Mouse (Mus musculus) limb, embryonic 13.5 days (tissue): ENCODE results near the gene Dnm3. TPM values are rescaled to one million over a fixed set of nuclear protein-coding genes. Genes with fewer than 3 reads are reported as not detected.
A peak's percentile ranks its signal among the peaks of the same experiment; 100 is the strongest.

Source experiments
- ATAC-seq: fragments of 200-750 bp; cut with Nextera tagmentation; 2 replicates; pipeline ENCODE4 v1.8.0; 2017; ENCODE audit warnings: low read depth, moderate number of reproducible peaks, moderate TSS enrichment; ENCODE audit not compliant: low FRiP score
- H3K27ac ChIP-seq: fragments of 300-500 bp; sonication (generic); 2 replicates; pipeline ENCODE4 v1.5.1; 2015; ENCODE audit warnings: inconsistent platforms, mild to moderate bottlenecking, moderate library complexity
- H3K27me3 ChIP-seq: fragments of 300-500 bp; sonication (generic); 2 replicates; pipeline ENCODE4 v1.6.1; 2015; ENCODE audit warnings: mild to moderate bottlenecking, inconsistent platforms
- H3K36me3 ChIP-seq: fragments of 300-500 bp; sonication (generic); 2 replicates; pipeline ENCODE4 v1.6.1; 2015; ENCODE audit warnings: inconsistent platforms, mild to moderate bottlenecking, moderate library complexity
- H3K4me1 ChIP-seq: fragments of 300-500 bp; sonication (generic); 2 replicates; pipeline ENCODE4 v1.6.1; 2015; ENCODE audit warnings: inconsistent platforms
- H3K4me2 ChIP-seq: fragments of 300-500 bp; sonication (generic); replicated peaks from 2 replicates; pipeline ENCODE4 v1.6.1; 2015; ENCODE audit warnings: inconsistent platforms, mild to moderate bottlenecking, moderate library complexity
- H3K4me3 ChIP-seq: fragments of 300-500 bp; sonication (generic); 2 replicates; pipeline ENCODE4 v1.5.1; 2015; ENCODE audit warnings: moderate library complexity, mild to moderate bottlenecking, inconsistent platforms
- H3K9ac ChIP-seq: fragments of 300-500 bp; sonication (generic); 2 replicates; pipeline ENCODE4 v1.6.1; 2015; ENCODE audit warnings: mild to moderate bottlenecking, inconsistent platforms
- H3K9me3 ChIP-seq: fragments of 300-500 bp; sonication (generic); 2 replicates; pipeline ENCODE4 v1.6.1; 2016; ENCODE audit warnings: inconsistent platforms
- WGBS: fragments of 180-500 bp; shearing (Covaris S2); methylation state at CpG from one replicate; pipeline ENCODE4 v1.1.7; 2015; 5-methylcytosine and 5-hydroxymethylcytosine counted together
- polyA plus RNA-seq: library from polyadenylated mRNA; unstranded; fragments of >200 nt; fragmentation: Nextera tagmentation; extraction: Ambion mirVana; gene quantifications from 2 replicates; pipeline ENCODE4 v1.2.1, GENCODE M21; 2015

The Dnm3 gene
- polyA plus RNA-seq, 1 experiment from 2014 or later: 28.0 TPM

DNA sequence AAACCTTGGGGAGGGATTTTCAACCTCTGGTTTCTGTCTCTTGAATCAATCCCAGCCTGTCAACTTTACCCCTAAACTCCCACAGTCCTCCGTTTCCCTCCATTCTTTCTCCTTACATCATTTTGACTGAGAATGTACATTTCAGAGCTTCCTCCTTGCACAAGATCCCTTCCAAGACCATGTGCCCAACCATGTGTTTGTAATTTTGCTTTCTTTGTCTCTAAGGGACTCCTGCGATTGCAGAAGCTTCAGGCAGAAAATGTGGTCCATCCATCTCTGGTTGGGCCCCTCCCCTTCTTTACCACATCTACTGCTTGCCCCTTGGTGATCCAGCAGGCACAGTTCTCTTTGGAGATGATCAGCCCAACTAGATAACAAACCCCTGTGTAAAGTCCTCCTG is 165.2 kb downstream of the Dnm3 start:
- Histone ChIP-seq H3K9ac (no peak overlapping the region), H3K4me2 (no peak overlapping the region), H3K27ac (peak overlapping the region; percentile 53), H3K36me3 (no peaks in the 10 kb centered on the region), H3K4me1 (peaks cover 42% of the 10 kb centered on the region), H3K4me3 (no peak overlapping the region), H3K27me3 (no peaks in the 10 kb centered on the region), H3K9me3 (no peaks in the 10 kb centered on the region)
- WGBS: 41% methylated on average over 2 of the region's 2 CpGs
- ATAC-seq: no peak

DNA sequence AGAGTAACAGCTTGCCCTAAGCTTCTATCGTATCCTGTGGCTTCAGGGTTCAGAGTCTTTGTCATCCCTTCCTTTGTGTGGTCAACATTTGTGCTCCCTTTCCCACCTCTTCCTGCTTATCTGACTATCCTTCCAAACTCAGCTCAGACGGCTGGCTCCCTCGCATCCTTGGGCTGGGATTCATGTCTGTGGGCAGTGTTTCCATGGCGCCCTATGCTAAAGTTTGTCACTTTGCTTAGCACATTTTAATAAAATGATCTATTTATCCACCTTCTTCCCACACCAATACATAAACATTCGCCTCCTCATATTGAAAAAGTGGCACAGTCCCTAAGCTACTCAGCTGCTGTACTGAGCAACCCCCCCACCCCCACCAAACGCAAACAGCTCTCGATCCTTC is 165.7 kb downstream of the Dnm3 start:
- no peak overlapping the region for H3K9ac ChIP-seq
- no peak for ATAC-seq
- peaks cover 43% of the 10 kb centered on the region for H3K4me1 ChIP-seq
- no peak overlapping the region for H3K4me3 ChIP-seq
- no peaks in the 10 kb centered on the region for H3K9me3 ChIP-seq
- H3K27ac ChIP-seq: peak overlapping the region; percentile 53
- no peak overlapping the region for H3K4me2 ChIP-seq
- WGBS: 70% methylated on average over 7 of the region's 7 CpGs
- no peaks in the 10 kb centered on the region for H3K27me3 ChIP-seq
- no peaks in the 10 kb centered on the region for H3K36me3 ChIP-seq

DNA sequence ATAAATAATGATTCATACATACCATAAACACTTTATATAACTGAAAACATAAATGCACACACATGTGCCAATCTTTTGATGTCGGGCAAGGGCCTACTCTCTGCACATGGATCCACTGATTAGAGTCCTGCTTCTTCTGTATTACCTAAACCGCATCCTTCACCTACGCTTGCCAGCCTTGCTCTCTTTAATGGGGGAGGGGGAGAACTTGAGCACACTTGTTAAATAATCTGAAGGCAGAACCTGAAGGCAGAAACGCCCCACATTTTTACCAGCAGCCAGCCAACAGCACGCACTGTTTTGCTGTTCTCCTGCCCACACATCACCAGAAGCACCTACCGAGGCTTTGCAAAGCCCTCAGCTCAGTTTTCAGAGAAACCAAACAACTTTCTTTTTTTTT is 172.6 kb downstream of the Dnm3 start:
- Histone ChIP-seq H3K27ac (peak overlapping the region; percentile 90), H3K36me3 (no peaks in the 10 kb centered on the region), H3K27me3 (no peaks in the 10 kb centered on the region), H3K9ac (peak overlapping the region; percentile 51; the same call in 1 of the 2 replicates), H3K9me3 (no peaks in the 10 kb centered on the region), H3K4me2 (no peak overlapping the region; the same call in 1 of the 2 replicates), H3K4me1 (peaks cover 60% of the 10 kb centered on the region), H3K4me3 (no peak overlapping the region)
- WGBS: 24% methylated on average over 6 of the region's 6 CpGs
- ATAC-seq: peak; percentile 55; the same call in 1 of the 2 replicates

DNA sequence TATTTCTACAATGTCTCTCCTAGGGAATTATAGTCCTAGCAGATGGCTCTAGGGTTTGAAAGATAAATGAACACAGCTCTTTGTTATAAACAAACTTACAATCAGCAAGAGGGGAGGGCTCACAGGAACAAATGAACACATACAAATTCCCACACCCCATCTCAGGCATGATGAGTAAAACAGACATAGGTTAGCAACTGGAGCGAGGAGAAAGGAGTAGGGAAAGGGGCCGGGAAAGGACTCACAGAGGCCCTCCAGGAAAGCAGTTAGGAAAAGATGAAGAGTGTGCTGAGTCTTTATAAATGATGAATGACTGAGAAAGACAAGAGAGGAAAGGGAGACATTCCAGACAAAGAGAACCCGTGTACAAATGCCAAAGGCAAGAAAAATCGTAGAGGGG is 175.4 kb downstream of the Dnm3 start:
- Histone ChIP-seq H3K27ac (peak overlapping the region; percentile 81), H3K4me2 (no peak overlapping the region), H3K4me3 (no peak overlapping the region), H3K36me3 (no peaks in the 10 kb centered on the region), H3K4me1 (peaks cover 58% of the 10 kb centered on the region), H3K9ac (no peak overlapping the region), H3K27me3 (no peaks in the 10 kb centered on the region), H3K9me3 (no peaks in the 10 kb centered on the region)
- no peak for ATAC-seq
- WGBS: 32% methylated on average over 4 of the region's 4 CpGs

DNA sequence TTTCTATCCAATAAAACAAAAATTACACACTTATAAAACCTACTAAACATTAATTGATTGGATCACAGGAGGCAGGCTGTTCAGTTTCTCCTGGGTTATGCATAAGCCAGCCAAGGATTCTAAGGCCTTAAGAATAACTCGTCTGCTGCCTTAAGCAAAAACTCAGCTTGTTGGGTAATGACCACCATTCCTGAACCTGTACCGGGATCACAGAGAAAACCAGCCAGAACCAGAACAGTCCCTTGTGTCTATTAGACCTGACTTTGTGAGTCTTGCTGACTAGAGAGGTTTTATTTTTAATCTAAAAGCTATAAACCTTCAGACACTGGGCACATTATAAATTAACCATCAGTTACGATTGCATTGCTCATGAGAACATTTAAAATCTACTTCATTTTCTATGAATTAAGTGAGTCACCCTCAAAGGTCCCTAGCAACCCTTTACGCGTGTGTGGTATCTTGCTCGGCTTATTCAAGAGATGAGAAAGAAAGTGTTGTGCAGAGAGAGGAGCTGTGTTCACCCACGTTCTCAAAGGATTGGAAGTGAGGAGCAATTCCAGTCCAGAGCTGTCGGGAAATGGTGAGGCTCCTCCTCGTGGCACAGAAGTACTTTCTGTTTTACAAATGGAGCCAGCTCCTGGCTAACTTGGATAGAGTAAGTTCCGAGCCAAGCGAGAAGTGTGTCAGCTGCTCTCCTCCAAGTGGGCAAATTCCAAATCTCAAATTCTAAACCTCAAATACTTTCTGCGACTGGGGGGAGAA is 178.1 kb downstream of the Dnm3 start:
- Histone ChIP-seq H3K36me3 (no peaks in the 10 kb centered on the region), H3K4me1 (peaks cover 56% of the 10 kb centered on the region), H3K27me3 (no peaks in the 10 kb centered on the region), H3K4me2 (peak overlapping the region; percentile 15), H3K9me3 (no peaks in the 10 kb centered on the region), H3K27ac (peak overlapping the region; percentile 87), H3K9ac (no peak overlapping the region), H3K4me3 (no peak overlapping the region)
- 45% methylated on average over 12 of the region's 12 CpGs for WGBS
- peak; percentile 82 for ATAC-seq

DNA sequence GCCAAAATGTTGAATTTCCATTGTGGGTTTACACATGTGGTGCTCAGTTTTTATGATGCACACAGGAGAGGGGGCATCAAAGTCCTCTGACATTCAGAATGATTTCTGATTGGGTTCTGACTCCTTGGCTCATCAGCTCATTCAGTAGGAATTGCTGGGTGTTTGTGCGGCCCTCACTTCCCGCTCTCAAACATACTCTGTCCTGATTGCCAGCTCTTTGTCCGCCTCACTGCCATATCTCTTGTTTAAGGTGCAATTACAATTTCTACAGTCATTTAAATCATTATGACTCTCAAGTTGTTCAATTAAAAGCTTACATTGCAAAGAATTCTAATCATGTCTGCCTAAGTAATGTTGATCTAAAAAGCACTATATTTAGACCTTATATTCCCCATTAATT is 179.3 kb downstream of the Dnm3 start:
- Histone ChIP-seq H3K4me2 (no peak overlapping the region), H3K9ac (no peak overlapping the region), H3K27me3 (no peaks in the 10 kb centered on the region), H3K4me1 (peaks cover 60% of the 10 kb centered on the region), H3K36me3 (no peaks in the 10 kb centered on the region), H3K9me3 (no peaks in the 10 kb centered on the region), H3K27ac (peak overlapping the region; percentile 44; the same call in 1 of the 2 replicates), H3K4me3 (no peak overlapping the region)
- no peak for ATAC-seq
- 69% methylated on average over 3 of the region's 3 CpGs for WGBS

DNA sequence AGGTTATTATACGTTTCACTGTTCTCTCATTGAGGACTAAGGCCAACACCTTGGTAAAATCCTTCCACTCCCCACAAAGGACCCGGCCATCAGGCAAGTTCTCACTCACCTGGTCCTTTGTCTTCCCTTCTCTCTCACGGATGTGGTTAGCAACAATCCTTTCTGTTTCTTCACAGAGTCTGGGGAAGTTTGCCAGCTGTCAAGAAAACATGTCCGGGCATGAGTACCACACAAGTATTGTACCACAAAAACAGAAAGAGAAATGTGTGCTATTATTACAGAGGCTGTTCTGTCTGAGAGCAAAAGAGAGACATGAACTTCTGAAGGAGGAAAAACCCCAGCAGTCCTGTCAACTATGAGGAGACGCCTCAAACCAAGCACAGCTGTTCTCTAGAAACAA is 182.4 kb downstream of the Dnm3 start:
- no peak overlapping the region for H3K4me3 ChIP-seq
- WGBS: 71% methylated on average over 5 of the region's 5 CpGs
- ATAC-seq: no peak
- peak overlapping the region; percentile 61 for H3K27ac ChIP-seq
- H3K27me3 ChIP-seq: no peaks in the 10 kb centered on the region
- no peaks in the 10 kb centered on the region for H3K9me3 ChIP-seq
- H3K4me1 ChIP-seq: peaks cover 44% of the 10 kb centered on the region
- no peak overlapping the region for H3K9ac ChIP-seq
- H3K36me3 ChIP-seq: no peaks in the 10 kb centered on the region
- H3K4me2 ChIP-seq: no peak overlapping the region

DNA sequence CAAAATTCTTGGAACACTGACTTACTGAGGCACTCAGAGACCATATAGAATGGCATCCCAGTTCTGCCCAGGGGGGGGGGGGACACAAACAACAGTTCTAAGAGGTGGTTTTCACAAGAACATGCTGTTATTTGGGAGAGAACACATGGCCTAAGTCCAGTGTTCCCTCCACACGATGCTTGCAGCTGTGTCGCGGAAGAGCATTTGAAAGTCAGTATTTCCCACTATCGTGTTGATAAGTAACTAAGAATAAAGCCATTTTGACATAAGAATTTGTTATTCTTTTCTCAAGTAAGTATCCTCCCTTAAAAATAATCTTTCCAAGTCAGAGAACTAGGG is 183.3 kb downstream of the Dnm3 start:
- H3K9me3 ChIP-seq: no peaks in the 10 kb centered on the region
- H3K36me3 ChIP-seq: no peaks in the 10 kb centered on the region
- peak overlapping the region; percentile 91 for H3K27ac ChIP-seq
- H3K27me3 ChIP-seq: no peaks in the 10 kb centered on the region
- H3K4me3 ChIP-seq: no peak overlapping the region
- H3K4me1 ChIP-seq: peaks cover 35% of the 10 kb centered on the region
- H3K9ac ChIP-seq: no peak overlapping the region
- H3K4me2 ChIP-seq: no peak overlapping the region
- 73% methylated on average over 4 of the region's 4 CpGs for WGBS
- no peak for ATAC-seq

DNA sequence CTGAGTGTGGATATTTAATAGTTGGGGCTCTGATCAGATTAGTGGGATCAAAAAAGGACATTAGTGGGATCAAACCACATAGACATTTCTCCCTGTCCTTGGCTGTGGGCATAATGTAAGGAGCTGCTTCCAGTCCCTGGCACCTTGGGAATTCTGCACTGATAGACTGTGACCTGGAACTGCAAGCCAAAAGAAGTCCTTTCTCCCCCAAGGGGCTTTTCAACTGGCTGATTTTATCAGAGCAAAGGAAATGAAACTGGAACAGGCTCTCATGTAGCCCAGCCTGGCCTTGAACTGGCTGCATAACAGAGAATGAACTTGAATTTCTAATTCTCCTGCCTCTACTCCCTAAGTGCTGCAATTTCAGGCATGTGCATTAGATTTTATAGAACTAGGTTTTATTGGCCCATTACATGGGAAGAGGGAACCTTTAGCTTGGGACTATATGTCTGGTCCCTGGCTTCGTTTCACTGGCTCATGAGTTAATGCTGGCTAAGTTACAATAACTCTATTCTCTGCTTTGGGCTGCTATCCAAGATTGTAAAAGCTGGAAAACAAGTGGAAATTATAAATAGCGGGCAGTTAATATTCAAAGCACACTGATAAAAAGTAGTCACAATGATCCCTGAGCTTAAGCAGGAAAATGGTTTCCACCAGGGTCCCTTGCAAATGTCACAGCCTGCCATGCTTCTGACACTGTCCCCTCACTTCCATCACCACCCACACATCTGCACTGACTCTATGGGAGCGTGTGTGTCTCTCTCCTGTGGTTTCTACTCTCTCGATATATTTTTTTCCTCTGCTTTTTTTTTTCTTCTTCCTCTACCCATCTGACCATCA is 183.9 kb downstream of the Dnm3 start:
- Histone ChIP-seq H3K9ac (no peak overlapping the region), H3K4me1 (peaks cover 34% of the 10 kb centered on the region), H3K4me2 (0 out of 2 replicates have a peak overlapping the region, but pooled peaks have one; percentile 16), H3K4me3 (no peak overlapping the region), H3K27ac (peak overlapping the region; percentile 91), H3K9me3 (no peaks in the 10 kb centered on the region), H3K36me3 (no peaks in the 10 kb centered on the region), H3K27me3 (no peaks in the 10 kb centered on the region)
- WGBS: 26% methylated on average over 4 of the region's 4 CpGs
- ATAC-seq: peak; percentile 79

DNA sequence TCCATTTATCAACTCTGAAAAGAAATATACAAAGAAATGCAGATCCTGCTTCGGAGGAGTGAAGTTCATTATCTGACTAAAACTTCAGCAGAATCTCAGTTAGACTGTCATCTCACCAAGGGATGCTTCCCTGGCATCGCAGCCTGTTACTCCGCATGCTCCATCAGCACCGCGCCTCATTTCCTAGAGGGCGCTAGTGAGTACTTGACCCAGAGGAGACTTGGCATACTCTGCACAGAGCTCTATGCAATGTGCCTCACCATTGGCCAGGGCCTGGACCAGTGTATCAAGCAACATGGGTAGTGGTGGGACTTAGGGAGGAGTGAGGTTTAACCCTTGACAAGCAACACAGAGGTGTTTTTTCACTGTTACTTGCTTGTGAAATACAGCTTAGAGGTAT is 190.9 kb downstream of the Dnm3 start:
- Histone ChIP-seq H3K4me2 (no peak overlapping the region), H3K9me3 (no peaks in the 10 kb centered on the region), H3K27ac (no peak overlapping the region), H3K27me3 (no peaks in the 10 kb centered on the region), H3K9ac (no peak overlapping the region), H3K36me3 (no peaks in the 10 kb centered on the region), H3K4me1 (peaks cover 9% of the 10 kb centered on the region), H3K4me3 (no peak overlapping the region)
- no peak for ATAC-seq
- WGBS: 59% methylated on average over 6 of the region's 6 CpGs

DNA sequence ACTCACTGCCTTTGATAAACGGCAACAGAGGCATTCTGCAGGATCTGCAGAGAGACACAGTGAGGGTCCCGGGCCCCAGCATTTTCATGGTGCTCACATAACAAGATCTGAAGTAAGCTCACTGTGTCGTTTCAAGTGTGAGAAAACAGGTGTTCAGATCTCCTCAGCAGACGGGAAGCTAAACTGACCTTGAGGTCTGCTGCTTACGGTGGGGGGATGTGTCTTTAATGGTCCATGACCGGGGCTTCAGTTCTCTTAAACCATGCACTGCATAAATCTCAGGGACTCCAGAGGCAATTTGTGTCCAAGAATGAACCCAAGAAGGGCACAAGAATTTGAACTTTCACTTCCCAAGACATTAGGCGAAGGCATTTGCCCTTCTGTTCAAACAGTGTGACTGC is 195.9 kb downstream of the Dnm3 start:
- Histone ChIP-seq H3K36me3 (no peaks in the 10 kb centered on the region), H3K27me3 (no peaks in the 10 kb centered on the region), H3K4me3 (no peak overlapping the region), H3K9ac (no peak overlapping the region), H3K27ac (peak overlapping the region; percentile 61; the same call in 1 of the 2 replicates), H3K4me1 (peaks cover 14% of the 10 kb centered on the region), H3K9me3 (no peaks in the 10 kb centered on the region), H3K4me2 (no peak overlapping the region)
- peak; percentile 85 for ATAC-seq
- WGBS: 13% methylated on average over 7 of the region's 7 CpGs

DNA sequence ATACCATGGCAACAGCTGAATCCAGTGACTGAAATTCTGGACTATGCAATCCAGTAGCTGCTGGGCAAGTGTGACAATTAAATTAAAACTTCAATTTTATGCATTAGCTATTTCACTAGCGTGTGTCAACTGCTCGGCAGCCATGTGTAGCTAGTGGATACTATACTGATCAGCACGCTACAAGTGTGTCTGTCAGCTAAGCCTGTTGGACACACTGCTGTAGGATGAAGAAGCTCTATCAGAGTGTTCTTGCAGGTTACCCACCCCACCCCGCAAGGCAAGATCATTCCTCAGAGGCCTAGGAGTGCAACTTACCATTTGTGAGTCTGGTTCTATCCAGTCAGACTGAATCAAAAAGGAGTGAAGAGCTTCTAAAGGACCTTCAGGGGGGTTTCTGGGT is 197.8 kb downstream of the Dnm3 start:
- 90% methylated on average over 4 of the region's 4 CpGs for WGBS
- H3K4me1 ChIP-seq: peaks cover 30% of the 10 kb centered on the region

More for the DNA sequence above, 197.8 kb downstream of the Dnm3 start:
- no peaks in the 10 kb centered on the region for H3K36me3 ChIP-seq
- H3K9ac ChIP-seq: no peak overlapping the region
- ATAC-seq: no peak
- H3K4me2 ChIP-seq: no peak overlapping the region
- H3K9me3 ChIP-seq: no peaks in the 10 kb centered on the region
- H3K27me3 ChIP-seq: no peaks in the 10 kb centered on the region
- no peak overlapping the region for H3K27ac ChIP-seq
- no peak overlapping the region for H3K4me3 ChIP-seq
